Mouse (Mus musculus) lung, postnatal 36 days (tissue): Measurements from ENCODE around the gene Sacs.

ENCODE experiments used
- DNase-seq: peaks from one replicate; pipeline ENCODE4 v3.0.0; 2022; ENCODE audit warnings: mixed read lengths

Sacs gene

GRCm38 (mm10) chr14:61161367-61162334, 23.4 kb downstream of the Sacs start:
- no peak for DNase-seq

- no peak for DNase-seq
Measured at GRCm38 (mm10) chr14:61164461-61164860, 26.2 kb downstream of the Sacs start.

GRCm38 (mm10) chr14:61165929-61166328, 27.7 kb downstream of the Sacs start:
- no peak for DNase-seq

- peak; percentile 6 for DNase-seq
Measured at GRCm38 (mm10) chr14:61171261-61171970, 33.2 kb downstream of the Sacs start.

GRCm38 (mm10) chr14:61172548-61173158, 34.4 kb downstream of the Sacs start:
- peak; percentile 100 for DNase-seq

- peak; percentile 58 for DNase-seq
Measured at GRCm38 (mm10) chr14:61173229-61173628, 35.0 kb downstream of the Sacs start.

GRCm38 (mm10) chr14:61191904-61192303, 53.6 kb downstream of the Sacs start:
- DNase-seq: no peak

- DNase-seq: no peak
Measured at GRCm38 (mm10) chr14:61192326-61192725, 54.1 kb downstream of the Sacs start.

GRCm38 (mm10) chr14:61194416-61194815, 56.2 kb downstream of the Sacs start:
- DNase-seq: no peak

GRCm38 (mm10) chr14:61210111-61210510, 71.9 kb downstream of the Sacs start:
- no peak for DNase-seq

- DNase-seq: no peak
Measured at GRCm38 (mm10) chr14:61211754-61212153, 73.5 kb downstream of the Sacs start.

- no peak for DNase-seq
Measured at GRCm38 (mm10) chr14:61221166-61221565, 82.9 kb downstream of the Sacs start.

GRCm38 (mm10) chr14:61222506-61222905, 84.2 kb downstream of the Sacs start:
- no peak for DNase-seq

- DNase-seq: no peak
Measured at GRCm38 (mm10) chr14:61223740-61224139, 85.5 kb downstream of the Sacs start.

GRCm38 (mm10) chr14:61224387-61225077, 86.3 kb downstream of the Sacs start:
- no peak for DNase-seq

GRCm38 (mm10) chr14:61226151-61226550, 87.9 kb downstream of the Sacs start:
- DNase-seq: no peak

GRCm38 (mm10) chr14:61229763-61230162, 91.5 kb downstream of the Sacs start:
- no peak for DNase-seq

GRCm38 (mm10) chr14:61230179-61230578, 91.9 kb downstream of the Sacs start:
- DNase-seq: no peak

GRCm38 (mm10) chr14:61232016-61232568, 93.8 kb downstream of the Sacs start:
- no peak for DNase-seq

- no peak for DNase-seq
Measured at GRCm38 (mm10) chr14:61235846-61236474, 97.7 kb downstream of the Sacs start.

- no peak for DNase-seq
Measured at GRCm38 (mm10) chr14:61237101-61237654, 98.9 kb downstream of the Sacs start.

GRCm38 (mm10) chr14:61238751-61239150, 100.5 kb downstream of the Sacs start:
- no peak for DNase-seq
